Mouse (Mus musculus) liver, adult 2 months (tissue): ENCODE data around the gene Fat4.

ENCODE experiments used
- CTCF ChIP-seq: fragments of 200-500 bp; IDR thresholded peaks from 2 replicates; pipeline ENCODE4 v1.5.1; 2011; ENCODE audit warnings: low read depth, low read length, control low read depth
- POLR2A ChIP-seq: fragments of 200-500 bp; IDR thresholded peaks from 2 replicates; pipeline ENCODE4 v1.6.1; 2011; ENCODE audit warnings: low read length, control low read depth; ENCODE audit not compliant: insufficient read depth; ENCODE audit errors: extremely low read depth

DNA sequence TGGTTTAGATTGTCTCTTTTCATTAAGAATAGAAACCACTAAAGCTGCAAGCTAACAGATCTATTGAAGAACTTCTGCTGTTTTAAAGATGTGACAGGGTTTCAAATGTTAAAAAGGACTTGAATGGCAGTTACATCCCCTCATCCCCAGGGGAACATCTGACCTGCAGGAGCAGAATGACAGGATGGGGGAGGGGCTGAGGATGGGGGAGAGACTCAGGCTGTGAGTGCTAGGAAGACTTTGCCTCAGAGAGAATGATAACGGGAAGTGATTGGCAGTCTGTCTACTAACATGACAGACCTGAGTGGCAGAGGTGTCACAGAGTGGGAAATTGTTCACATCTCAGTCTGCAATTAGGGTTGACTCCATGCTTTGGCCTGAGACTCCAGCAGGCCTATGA is 14.1 kb downstream of the Fat4 start:
- TF ChIP-seq POLR2A (no peak), CTCF (no peak)
